Mouse (Mus musculus): ENCODE results near the gene Cilp2. TPM values are rescaled to one million over a fixed set of nuclear protein-coding genes. Genes with fewer than 3 reads are reported as not detected.
A peak's percentile ranks its signal among the peaks of the same experiment; 100 is the strongest.

The Cilp2 gene
- total and polyA plus RNA-seq, 2 experiments from 2014 or later, result 10.1 to 13.8 TPM

GRCm38 (mm10) chr8:69882021-69882756 lies 5.3 kb downstream of the Cilp2 start:
- H3K36me3 ChIP-seq (ENCODE audit: insufficient read depth), result no peaks in the 10 kb centered on the region
- H3K27me3 ChIP-seq (ENCODE audit: insufficient read depth, low read length), result peaks cover 61% of the 10 kb centered on the region
- 9% methylated on average over 100 of the region's 103 CpGs for WGBS
- DNase-seq, result peak; percentile 86
- peak; percentile 75 for ATAC-seq
- TF ChIP-seq CTCF (IDR thresholded peaks at IDR 0.05; ENCODE audit: low read depth), result no peak
- peak overlapping the region; percentile 44 for H3K4me3 ChIP-seq (ENCODE audit: low read depth, low read length)
- H3K4me2 ChIP-seq (ENCODE audit: low read depth), result peak overlapping the region; percentile 56
- H3K9ac ChIP-seq, result peak overlapping the region; percentile 51
- 0 out of 2 replicates have a peak, but pooled peaks cover 6% of the 10 kb centered on the region for H3K4me1 ChIP-seq (ENCODE audit: insufficient read depth)
- no peaks in the 10 kb centered on the region for H3K9me3 ChIP-seq (ENCODE audit: low read length)
- no peak overlapping the region for H3K27ac ChIP-seq (ENCODE audit: low read depth, low read length)

GRCm38 (mm10) chr8:69881261-69881865 lies 6.1 kb downstream of the Cilp2 start:
- H3K4me1 ChIP-seq (ENCODE audit: insufficient read depth), result 0 out of 2 replicates have a peak, but pooled peaks cover 6% of the 10 kb centered on the region
- H3K4me2 ChIP-seq (ENCODE audit: low read depth), result peak overlapping the region; percentile 56
- TF ChIP-seq CTCF (IDR thresholded peaks at IDR 0.05; ENCODE audit: low read depth), result no peak
- peak overlapping the region; percentile 51 for H3K9ac ChIP-seq
- WGBS, result 22% methylated on average over 79 of the region's 79 CpGs
- H3K9me3 ChIP-seq (ENCODE audit: low read length), result no peaks in the 10 kb centered on the region
- peaks cover 53% of the 10 kb centered on the region for H3K27me3 ChIP-seq (ENCODE audit: insufficient read depth, low read length)
- H3K36me3 ChIP-seq (ENCODE audit: insufficient read depth), result no peaks in the 10 kb centered on the region
- peak; percentile 58 for DNase-seq
- H3K27ac ChIP-seq (ENCODE audit: low read depth, low read length), result no peak overlapping the region
- ATAC-seq, result peak; percentile 42
- H3K4me3 ChIP-seq (ENCODE audit: low read depth, low read length), result peak overlapping the region; percentile 44

GRCm38 (mm10) chr8:69880841-69881240 lies 6.6 kb downstream of the Cilp2 start:
- WGBS, result 9% methylated on average over 37 of the region's 37 CpGs
- ATAC-seq, result no peak
- H3K9ac ChIP-seq, result peak overlapping the region; percentile 2; the same call in 1 of the 2 replicates

GRCm38 (mm10) chr8:69879678-69880077 lies 7.8 kb downstream of the Cilp2 start:
- no peak for ATAC-seq
- no peak overlapping the region for H3K4me3 ChIP-seq (ENCODE audit: low read depth, low read length)
- TF ChIP-seq CTCF (IDR thresholded peaks at IDR 0.05; ENCODE audit: low read depth), result no peak
- no peaks in the 10 kb centered on the region for H3K36me3 ChIP-seq (ENCODE audit: insufficient read depth)
- 59% methylated on average over 8 of the region's 8 CpGs for WGBS
- DNase-seq, result no peak
- H3K27me3 ChIP-seq (ENCODE audit: insufficient read depth, low read length), result peaks cover 37% of the 10 kb centered on the region
- no peaks in the 10 kb centered on the region for H3K9me3 ChIP-seq (ENCODE audit: low read length)
- H3K4me2 ChIP-seq (ENCODE audit: low read depth), result no peak overlapping the region
- no peak overlapping the region for H3K9ac ChIP-seq
- H3K4me1 ChIP-seq (ENCODE audit: insufficient read depth), result 0 out of 2 replicates have a peak, but pooled peaks cover 6% of the 10 kb centered on the region
- H3K27ac ChIP-seq (ENCODE audit: low read depth, low read length), result no peak overlapping the region

More at GRCm38 (mm10) chr8:69880841-69881240, 6.6 kb downstream of the Cilp2 start:
- Histone ChIP-seq H3K4me1 (ENCODE audit: insufficient read depth) (0 out of 2 replicates have a peak, but pooled peaks cover 6% of the 10 kb centered on the region), H3K4me2 (ENCODE audit: low read depth) (peak overlapping the region; percentile 56), H3K36me3 (ENCODE audit: insufficient read depth) (no peaks in the 10 kb centered on the region), H3K4me3 (ENCODE audit: low read depth, low read length) (peak overlapping the region; percentile 44), H3K27ac (ENCODE audit: low read depth, low read length) (no peak overlapping the region), H3K9me3 (ENCODE audit: low read length) (no peaks in the 10 kb centered on the region), H3K27me3 (ENCODE audit: insufficient read depth, low read length) (peaks cover 48% of the 10 kb centered on the region)
- no peak for TF ChIP-seq CTCF (IDR thresholded peaks at IDR 0.05; ENCODE audit: low read depth)
- no peak for DNase-seq

- no peak overlapping the region for H3K4me3 ChIP-seq (ENCODE audit: low read depth, low read length)
- TF ChIP-seq CTCF (IDR thresholded peaks at IDR 0.05; ENCODE audit: low read depth), result no peak
- H3K27ac ChIP-seq (ENCODE audit: low read depth, low read length), result no peak overlapping the region
- WGBS, result 57% methylated on average over 3 of the region's 3 CpGs
- no peaks in the 10 kb centered on the region for H3K9me3 ChIP-seq (ENCODE audit: low read length)
- peaks cover 21% of the 10 kb centered on the region for H3K27me3 ChIP-seq (ENCODE audit: insufficient read depth, low read length)
- H3K4me1 ChIP-seq (ENCODE audit: insufficient read depth), result 0 out of 2 replicates have a peak, but pooled peaks cover 6% of the 10 kb centered on the region
- ATAC-seq (no peak), DNase-seq (no peak)
- no peak overlapping the region for H3K4me2 ChIP-seq (ENCODE audit: low read depth)
- H3K36me3 ChIP-seq (ENCODE audit: insufficient read depth), result no peaks in the 10 kb centered on the region
- H3K9ac ChIP-seq, result no peak overlapping the region
Observed at GRCm38 (mm10) chr8:69877992-69878391, 9.5 kb downstream of the Cilp2 start.

- Histone ChIP-seq H3K9me3 (ENCODE audit: low read length) (no peaks in the 10 kb centered on the region), H3K36me3 (ENCODE audit: insufficient read depth) (peaks cover 3% of the 10 kb centered on the region; the same call in 1 of the 2 replicates), H3K4me1 (ENCODE audit: insufficient read depth) (0 out of 2 replicates have a peak, but pooled peaks cover 6% of the 10 kb centered on the region), H3K27me3 (ENCODE audit: insufficient read depth, low read length) (peaks cover 15% of the 10 kb centered on the region), H3K4me2 (ENCODE audit: low read depth) (no peak overlapping the region), H3K4me3 (ENCODE audit: low read depth, low read length) (no peak overlapping the region), H3K9ac (no peak overlapping the region), H3K27ac (ENCODE audit: low read depth, low read length) (no peak overlapping the region)
- WGBS, result 88% methylated on average over 4 of the region's 4 CpGs
- no peak for TF ChIP-seq CTCF (IDR thresholded peaks at IDR 0.05; ENCODE audit: low read depth)
- ATAC-seq (no peak), DNase-seq (no peak)
Observed at GRCm38 (mm10) chr8:69877396-69877795, 10.1 kb downstream of the Cilp2 start.

- ATAC-seq, result no peak
- H3K27me3 ChIP-seq (ENCODE audit: insufficient read depth, low read length), result peaks cover 13% of the 10 kb centered on the region
- no peak for DNase-seq
- H3K4me2 ChIP-seq (ENCODE audit: low read depth), result no peak overlapping the region
- no peak overlapping the region for H3K9ac ChIP-seq
- no peak overlapping the region for H3K4me3 ChIP-seq (ENCODE audit: low read depth, low read length)
- H3K4me1 ChIP-seq (ENCODE audit: insufficient read depth), result 0 out of 2 replicates have a peak, but pooled peaks cover 6% of the 10 kb centered on the region
- no peaks in the 10 kb centered on the region for H3K9me3 ChIP-seq (ENCODE audit: low read length)
- TF ChIP-seq CTCF (IDR thresholded peaks at IDR 0.05; ENCODE audit: low read depth), result no peak
- H3K36me3 ChIP-seq (ENCODE audit: insufficient read depth), result peaks cover 3% of the 10 kb centered on the region; the same call in 1 of the 2 replicates
- WGBS, result 79% methylated on average over 10 of the region's 10 CpGs
- no peak overlapping the region for H3K27ac ChIP-seq (ENCODE audit: low read depth, low read length)
Observed at GRCm38 (mm10) chr8:69876967-69877366, 10.5 kb downstream of the Cilp2 start.

All from forebrain, postnatal 0 days (tissue).